Mouse (Mus musculus) left cerebral cortex, postnatal 36 days (tissue): ENCODE data around the gene Col4a1. TPM values are rescaled to one million over a fixed set of nuclear protein-coding genes. Genes with fewer than 3 reads are reported as not detected.
A peak's percentile ranks its signal among the peaks of the same experiment; 100 is the strongest.

Experiments used
- DNase-seq, 2 experiments: peaks; one replicate each; pipeline ENCODE4 v3.0.0; 2021 to 2022; ENCODE audit warnings: low spot score in 2 of 2, mixed read lengths in 1 of 2
- intact Hi-C: fragments of 180-260 bp; cut with DNase I; formaldehyde crosslinking; loops from one replicate; pipeline ENCODE4 v1.15.1; 2025
- total RNA-seq, 2 experiments: library from RNA; stranded (reverse); gene quantifications; 2 replicates each; pipeline ENCODE4 v1.2.3; 2021

Gene Col4a1
- total RNA-seq, 2 experiments from 2014 or later, result 33.9 to 68.7 TPM

- intact Hi-C loops, result loop anchor here (1.0 to 5.0 kb wide), 4 partner anchors 59 to 234 kb away; partner anchors contain the start of genes Col4a1 and Col4a2
- DNase-seq, result peak; percentile 82
These were observed 59.1 kb downstream of the Col4a1 start for GRCm38 (mm10) chr8:11253556-11253955.

- intact Hi-C loops, result loop anchor here (1.0 to 5.0 kb wide), 4 partner anchors 60 to 234 kb away; partner anchors contain the start of genes Col4a1 and Col4a2
- peak in 1 of 2 experiments; percentile 38 for DNase-seq
These were observed 59.6 kb downstream of the Col4a1 start for GRCm38 (mm10) chr8:11253041-11253440.

- intact Hi-C loops, result loop anchor here (2.0 to 5.0 kb wide), 3 partner anchors 60 to 235 kb away; partner anchors contain the start of genes Col4a1 and Col4a2
- DNase-seq, result no peak
These were observed 60.3 kb downstream of the Col4a1 start for GRCm38 (mm10) chr8:11252235-11252774.

DNA sequence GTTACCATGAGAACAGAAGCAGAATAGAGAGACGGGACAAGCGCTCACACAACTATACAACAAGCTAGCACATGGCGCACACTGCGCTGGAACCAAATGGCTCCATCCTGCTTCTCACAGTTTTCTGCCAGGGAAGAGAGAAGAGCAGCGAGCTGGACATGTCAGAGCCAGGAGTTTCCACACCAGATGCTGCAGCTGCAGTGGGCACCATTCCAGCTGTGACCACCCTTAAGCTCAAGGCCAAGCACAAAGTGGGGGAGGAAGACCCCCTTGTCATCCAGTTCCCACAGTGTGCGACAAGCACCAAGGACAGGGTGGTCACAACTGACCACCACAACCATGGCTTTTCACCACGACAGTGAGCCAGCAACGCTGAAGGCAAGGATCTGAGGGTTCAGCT is 62.5 kb downstream of the Col4a1 start:
- intact Hi-C loops, result loop anchor here (5.0 kb wide), 1 partner anchor 237 kb away; no protein-coding TSS in a partner anchor

DNA sequence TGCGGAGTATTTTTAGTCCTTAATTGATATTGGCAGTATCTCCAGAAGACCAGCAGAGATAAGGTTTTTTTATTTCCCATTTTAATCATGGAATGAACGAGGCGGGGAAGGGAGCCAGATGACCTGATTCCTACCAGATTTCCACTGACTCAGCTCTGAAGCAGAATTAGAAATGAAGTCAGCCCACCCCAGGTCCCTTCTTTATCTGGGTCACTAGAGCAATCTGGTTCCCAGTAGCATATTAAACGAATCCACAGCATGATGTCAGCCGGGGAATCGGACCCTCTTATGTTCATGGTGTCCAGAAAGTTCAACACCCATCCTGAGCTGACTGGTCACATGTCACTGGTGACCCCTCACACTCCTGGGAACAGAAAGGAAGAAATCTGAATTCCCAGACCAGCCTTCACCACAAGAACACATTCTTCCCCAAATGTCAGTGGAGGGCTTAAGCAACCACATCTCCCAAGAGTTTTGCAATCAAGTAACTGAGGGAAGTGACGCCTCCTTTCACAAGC is 63.0 kb downstream of the Col4a1 start:
- intact Hi-C loops, result loop anchor here (5.0 kb wide), 1 partner anchor 238 kb away; no protein-coding TSS in a partner anchor
- DNase-seq, result peak in 1 of 2 experiments; percentile 23

More for the DNA sequence above, 62.5 kb downstream of the Col4a1 start:
- no peak for DNase-seq

DNA sequence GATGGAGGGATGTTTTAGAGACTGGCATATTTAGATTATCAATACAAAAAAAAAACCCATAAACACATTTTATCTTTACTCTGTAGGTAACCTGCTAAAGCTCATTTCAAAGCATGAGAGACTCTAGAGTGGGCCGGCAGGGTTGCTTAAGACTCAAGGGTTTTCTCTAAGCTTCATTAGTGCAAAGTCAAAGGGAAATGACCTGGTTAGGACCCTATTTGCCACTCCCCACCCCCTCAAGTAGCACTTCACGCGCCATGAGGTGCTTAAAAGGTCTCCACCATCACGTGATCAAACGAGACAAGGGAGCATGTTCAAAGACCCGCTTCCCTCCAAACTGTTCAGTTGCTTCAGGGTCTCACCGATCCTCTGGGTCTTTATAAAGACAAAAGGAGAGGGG is 63.9 kb downstream of the Col4a1 start:
- intact Hi-C loops, result no loop called here
- DNase-seq, result no peak

DNA sequence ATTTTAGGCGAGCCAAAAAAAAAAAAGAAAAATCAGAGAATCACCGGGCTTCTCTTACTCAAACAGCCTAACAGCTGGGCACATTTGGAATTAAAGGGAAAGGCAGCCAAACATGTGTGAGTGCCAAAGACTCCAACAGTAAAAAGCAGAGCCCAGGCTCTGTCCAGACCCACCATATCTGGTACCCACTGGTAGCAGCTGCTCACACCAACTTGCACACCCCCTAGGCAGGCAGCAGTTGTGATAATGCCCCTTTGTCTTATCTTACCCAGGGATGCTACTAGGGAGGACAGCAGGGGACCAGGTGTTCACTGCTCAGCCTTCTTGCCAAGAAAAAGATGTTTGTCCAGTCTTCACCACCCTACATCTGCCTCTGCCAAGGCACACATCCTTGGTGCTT is 71.1 kb downstream of the Col4a1 start:
- intact Hi-C loops, result no loop called here
- no peak for DNase-seq

GRCm38 (mm10) chr8:11234879-11235210 is 77.8 kb downstream of the Col4a1 start:
- intact Hi-C loops, result no loop called here
- DNase-seq, result no peak

- intact Hi-C loops, result no loop called here
- no peak for DNase-seq
These were observed 78.3 kb downstream of the Col4a1 start for GRCm38 (mm10) chr8:11234151-11234878.

DNA sequence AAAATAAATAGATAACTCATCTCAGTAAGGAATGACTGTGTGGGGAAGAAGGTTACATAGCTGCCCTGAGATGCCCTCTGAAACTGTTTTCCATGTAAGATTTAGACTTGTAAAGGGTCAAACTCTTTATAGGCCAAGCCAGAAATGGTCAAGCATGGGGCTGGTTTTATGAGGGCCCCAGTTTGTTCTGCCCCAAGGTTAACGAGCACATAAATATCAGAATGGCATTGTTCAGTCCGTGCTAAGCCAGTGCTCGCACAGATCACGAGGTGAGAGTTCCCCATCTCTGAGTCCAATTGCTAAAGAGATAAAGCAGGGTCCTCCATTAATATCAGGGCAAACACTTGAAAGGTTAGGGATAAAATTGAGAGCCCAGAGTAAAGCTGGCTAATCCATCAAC is 79.6 kb downstream of the Col4a1 start:
- intact Hi-C loops, result no loop called here
- no peak for DNase-seq

DNA sequence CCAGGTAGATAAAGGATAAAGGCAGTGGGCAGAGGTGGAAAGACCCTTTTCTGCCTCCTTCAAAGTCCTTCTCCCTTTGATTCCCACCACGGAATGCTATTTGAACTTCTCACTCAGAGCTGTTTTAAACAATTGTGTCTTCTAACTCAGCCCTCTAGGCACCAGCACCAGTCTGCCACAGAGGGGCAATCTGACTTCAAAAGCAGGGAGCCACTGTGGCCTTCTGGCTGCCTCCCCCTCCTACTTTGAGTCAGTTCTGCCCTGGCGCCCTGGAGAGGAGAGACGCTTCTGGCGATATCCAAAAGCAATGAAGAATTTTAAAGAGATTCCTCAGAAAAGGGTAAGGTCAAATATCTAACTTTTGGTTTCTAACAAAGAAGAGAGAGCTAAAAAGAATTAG is 82.3 kb downstream of the Col4a1 start:
- intact Hi-C loops, result no loop called here
- no peak for DNase-seq

DNA sequence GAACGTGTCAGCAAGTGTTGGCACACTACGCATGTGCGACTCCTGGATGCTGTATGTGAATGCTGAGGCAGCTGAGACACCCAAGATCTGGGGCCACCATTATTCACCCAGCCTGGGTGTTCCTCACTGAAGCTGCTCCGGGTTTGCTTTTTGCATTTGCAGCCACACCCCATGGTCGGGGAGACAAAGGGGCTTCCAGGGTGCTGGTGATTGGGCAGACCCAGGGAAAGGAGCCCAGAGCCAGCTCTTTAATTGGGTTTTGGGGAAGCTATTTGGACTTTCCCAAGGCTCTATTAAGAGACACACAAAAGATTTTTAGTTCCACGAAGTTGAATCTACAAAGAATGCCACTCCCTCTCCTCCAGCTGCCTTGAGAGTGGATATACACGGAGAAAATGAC is 85.2 kb downstream of the Col4a1 start:
- no peak for DNase-seq
- intact Hi-C loops, result no loop called here

- intact Hi-C loops, result no loop called here
- no peak for DNase-seq
These were observed 86.8 kb downstream of the Col4a1 start for GRCm38 (mm10) chr8:11225577-11226434.

DNA sequence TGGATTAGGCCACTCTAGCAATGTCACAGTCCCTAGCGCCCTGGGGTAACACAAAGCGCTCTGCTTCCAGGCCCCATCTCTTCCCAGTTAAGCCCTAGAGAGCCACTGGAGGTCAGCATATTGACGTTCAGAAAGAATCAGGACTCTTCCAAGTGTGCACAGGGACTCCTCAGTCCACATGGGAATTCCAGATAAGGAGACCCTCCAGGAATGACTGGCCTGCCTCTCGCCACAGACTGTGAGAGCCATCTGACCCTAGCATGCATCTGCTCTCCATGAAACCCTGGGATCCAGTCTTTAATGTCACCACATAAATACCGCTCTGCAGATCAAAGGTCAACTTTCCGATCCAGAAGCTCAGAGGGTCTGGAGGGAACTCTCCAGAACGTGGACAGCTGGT is 88.4 kb downstream of the Col4a1 start:
- no peak for DNase-seq
- intact Hi-C loops, result no loop called here

GRCm38 (mm10) chr8:11221353-11221752 is 91.3 kb downstream of the Col4a1 start:
- no peak for DNase-seq
- intact Hi-C loops, result no loop called here

DNA sequence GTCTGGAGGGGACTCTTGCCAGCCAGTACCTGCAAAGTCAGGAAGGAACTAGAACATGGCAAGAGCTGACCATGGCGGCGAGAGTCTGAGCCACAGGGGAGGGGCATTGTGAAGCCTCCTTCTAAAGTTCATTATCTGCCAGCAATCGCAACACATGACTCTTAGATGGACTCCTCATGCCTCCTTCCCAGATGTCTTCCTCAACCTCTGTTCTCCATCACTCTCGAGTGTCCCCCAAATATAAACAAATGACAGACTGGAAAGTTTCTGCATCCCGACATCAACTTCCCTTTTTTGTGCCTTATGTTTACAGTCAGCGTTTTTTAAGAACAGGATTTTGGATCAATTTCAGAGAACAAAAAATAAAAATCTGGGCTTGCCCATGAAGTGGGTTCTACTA is 93.3 kb downstream of the Col4a1 start:
- DNase-seq, result no peak
- intact Hi-C loops, result no loop called here

GRCm38 (mm10) chr8:11215231-11215630 is 97.4 kb downstream of the Col4a1 start:
- intact Hi-C loops, result no loop called here
- peak; percentile 28 to 29 for DNase-seq

DNA sequence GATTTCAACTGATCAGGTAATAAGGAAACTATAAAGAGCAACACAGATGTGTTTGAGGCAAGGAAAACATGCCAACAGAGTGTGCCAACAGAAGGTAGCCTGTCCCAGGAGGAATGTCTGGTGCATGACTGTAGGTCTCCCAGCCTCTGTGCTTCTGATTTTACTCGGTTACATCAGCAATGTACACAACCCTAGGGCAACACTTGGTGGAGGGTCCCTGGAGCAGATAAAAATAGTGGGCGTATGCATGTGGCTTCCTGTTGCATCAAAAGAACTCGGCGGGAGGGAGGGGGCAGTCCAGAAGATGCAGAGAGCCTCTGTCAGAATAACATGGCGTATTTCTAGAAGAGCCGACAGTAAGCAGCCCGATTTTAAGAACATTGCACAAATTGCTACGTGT is 106.1 kb downstream of the Col4a1 start:
- intact Hi-C loops, result no loop called here
- no peak for DNase-seq

DNA sequence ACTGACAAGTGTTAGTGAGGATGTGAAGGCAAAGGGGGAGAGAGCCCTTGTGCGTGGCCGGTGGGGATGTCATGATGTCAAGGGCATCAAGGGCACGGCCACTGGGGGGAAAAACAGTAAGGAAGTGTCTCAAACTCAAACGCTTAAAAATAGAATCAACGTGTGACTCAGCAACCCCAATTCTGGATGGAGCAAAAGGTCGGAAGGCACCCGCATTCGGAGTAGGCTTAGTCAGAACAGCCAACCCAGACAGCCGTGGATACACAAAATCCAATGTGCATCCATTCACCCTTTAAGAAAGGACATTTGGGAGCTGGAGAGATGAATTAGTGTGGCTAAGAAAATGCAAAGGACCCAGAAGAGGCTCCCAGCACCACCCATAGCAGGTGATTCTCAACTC is 107.1 kb downstream of the Col4a1 start:
- no peak for DNase-seq
- intact Hi-C loops, result no loop called here
